Mouse (Mus musculus) heart, adult 2 months (tissue): Measurements from ENCODE around the gene Utp14b. TPM values are rescaled to one million over a fixed set of nuclear protein-coding genes. Genes with fewer than 3 reads are reported as not detected.

Experiments
- DNase-seq, 2 experiments: peaks; one replicate each; pipeline ENCODE4 v3.0.0; 2021
- H3K27ac ChIP-seq: fragments of 200-600 bp; 2 replicates; pipeline ENCODE4 v1.8.1; 2022
- H3K27me3 ChIP-seq: fragments of 200-500 bp; 2 replicates; pipeline ENCODE4 v1.6.1; 2012; ENCODE audit warnings: mild to moderate bottlenecking, low read length, inconsistent platforms, mixed read lengths; ENCODE audit not compliant: control insufficient read depth, insufficient read depth
- H3K36me3 ChIP-seq: fragments of 200-500 bp; 2 replicates; pipeline ENCODE4 v1.6.1; 2012; ENCODE audit warnings: low read length, inconsistent platforms; ENCODE audit not compliant: control insufficient read depth, insufficient read depth
- H3K4me1 ChIP-seq: fragments of 200-500 bp; 2 replicates; pipeline ENCODE4 v1.6.1; 2011; ENCODE audit warnings: low read length; ENCODE audit not compliant: control insufficient read depth, insufficient read depth
- H3K4me3 ChIP-seq: fragments of 200-600 bp; 2 replicates; pipeline ENCODE4 v1.8.1; 2022
- H3K79me2 ChIP-seq: fragments of 200-500 bp; replicated peaks from 2 replicates; pipeline ENCODE4 v1.6.1; 2012; ENCODE audit warnings: mild to moderate bottlenecking, inconsistent platforms, low read length, moderate library complexity, mixed read lengths; ENCODE audit not compliant: control insufficient read depth, insufficient read depth
- H3K9ac ChIP-seq: fragments of 200-500 bp; 2 replicates; pipeline ENCODE4 v1.6.1; 2012; ENCODE audit warnings: low read depth, mild to moderate bottlenecking, control low read depth, inconsistent platforms, low read length, mixed read lengths
- CTCF ChIP-seq: fragments of 200-600 bp; IDR thresholded peaks from 2 replicates; pipeline ENCODE4 v1.8.1; 2022; ENCODE audit warnings: antibody characterized with exemption, mild to moderate bottlenecking, moderate library complexity
- EP300 ChIP-seq: fragments of 200-500 bp; IDR thresholded peaks from 2 replicates; pipeline ENCODE4 v1.6.1; 2011; ENCODE audit warnings: low read depth, low read length, control low read depth; ENCODE audit not compliant: insufficient read depth
- POLR2A ChIP-seq: fragments of 200-500 bp; IDR thresholded peaks from 2 replicates; pipeline ENCODE4 v1.6.1; 2011; ENCODE audit warnings: mild to moderate bottlenecking, low read depth, low read length, control low read depth; ENCODE audit not compliant: insufficient read depth
- WGBS: fragments of 180-500 bp; shearing (Covaris S2); methylation state at CpG from one replicate; pipeline ENCODE4 v1.1.7; 2018; 5-methylcytosine and 5-hydroxymethylcytosine counted together
- intact Hi-C: fragments of 180-260 bp; cut with DNase I; formaldehyde crosslinking; loops from one replicate; pipeline ENCODE4 v1.15.1; 2025
- polyA plus RNA-seq: library from polyadenylated mRNA; depleted of rRNA; stranded (reverse); fragments of >200 nt; gene quantifications from 2 replicates; pipeline ENCODE4 v1.2.3, GENCODE M21; 2012
- total RNA-seq, 2 experiments: library from RNA; stranded (reverse); gene quantifications; 2 replicates each; pipeline ENCODE4 v1.2.3; 2021

The Utp14b gene
- total and polyA plus RNA-seq, 3 experiments, result 0.23 to 1.1 (median 0.97) TPM

DNA sequence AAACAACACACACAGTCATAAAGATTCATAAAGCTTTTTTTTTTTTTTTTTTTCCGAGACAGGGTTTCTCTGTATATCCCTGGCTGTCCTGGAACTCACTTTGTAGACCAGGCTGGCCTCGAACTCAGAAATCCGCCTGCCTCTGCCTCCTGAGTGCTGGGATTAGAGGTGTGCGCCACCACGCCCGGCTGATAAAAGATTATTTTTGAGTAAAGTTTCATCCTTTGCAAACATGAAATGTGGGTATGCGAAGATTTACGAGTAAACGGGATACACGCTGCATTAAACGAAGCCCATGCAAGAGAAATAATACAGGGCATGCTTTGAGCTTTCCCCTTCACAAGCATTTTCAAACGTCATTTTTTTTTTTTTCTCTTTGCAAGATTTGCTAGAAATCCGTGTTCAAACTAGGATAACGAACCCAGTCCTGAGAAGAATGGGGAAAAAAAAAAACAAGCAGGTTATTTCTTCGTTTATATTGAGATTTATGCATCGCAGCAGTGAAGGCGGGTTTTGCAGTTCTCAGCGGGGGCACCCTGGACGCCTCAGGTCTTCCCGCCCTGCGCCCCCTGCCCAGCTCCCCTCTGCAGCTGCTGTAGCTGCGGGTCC lies 713 bp upstream of the Utp14b start:
- intact Hi-C loops, result loop anchor here (2.0 kb wide), 1 partner anchor 120 kb away; no protein-coding TSS in a partner anchor

GRCm38 (mm10) chr1:78658441-78659269 lies 817 bp downstream of the Utp14b start:
- no peaks in the 10 kb centered on the region for H3K27me3 ChIP-seq
- 13% methylated on average over 20 of the region's 20 CpGs for WGBS
- TF ChIP-seq EP300 (no peak), CTCF (no peak), POLR2A (no peak)

More for the DNA sequence above, 713 bp upstream of the Utp14b start:
- TF ChIP-seq CTCF (no peak), EP300 (no peak), POLR2A (no peak)
- peaks cover 6% of the 10 kb centered on the region for H3K4me1 ChIP-seq
- H3K27me3 ChIP-seq, result no peaks in the 10 kb centered on the region
- H3K79me2 ChIP-seq, result no peaks in the 10 kb centered on the region
- H3K9ac ChIP-seq, result peak overlapping the region; percentile 71
- peak overlapping the region; percentile 97 for H3K4me3 ChIP-seq
- 35% methylated on average over 21 of the region's 22 CpGs for WGBS
- H3K27ac ChIP-seq, result no peak overlapping the region
- no peak for DNase-seq
- no peaks in the 10 kb centered on the region for H3K36me3 ChIP-seq

DNA sequence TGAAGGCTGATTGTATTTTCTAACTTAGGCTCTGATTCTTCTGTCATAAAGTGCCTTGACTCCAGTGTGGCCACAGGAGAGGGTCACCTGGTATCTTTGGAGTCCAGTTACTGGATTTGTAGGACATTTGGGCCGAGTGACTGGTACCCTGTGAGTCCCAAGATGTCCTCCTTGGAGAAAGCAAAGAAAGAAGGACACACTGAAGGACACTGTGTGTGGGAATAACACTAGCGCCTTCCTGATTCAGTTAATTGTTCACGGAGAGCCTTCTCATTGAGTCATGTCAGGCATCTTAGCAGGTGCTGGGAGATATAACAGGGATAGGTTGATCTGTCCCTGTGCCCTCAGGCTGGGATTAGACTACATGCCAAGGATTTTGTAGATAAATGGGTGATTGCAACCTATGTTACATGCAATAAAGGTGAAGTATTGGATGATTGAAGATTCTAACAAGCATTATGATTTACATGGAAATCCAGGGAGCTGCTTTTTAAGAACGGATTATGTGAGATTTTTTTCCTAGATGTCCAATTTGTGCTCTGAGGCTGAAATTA lies 1.5 kb downstream of the Utp14b start:
- Histone ChIP-seq H3K36me3 (no peaks in the 10 kb centered on the region), H3K9ac (no peak overlapping the region), H3K27ac (no peak overlapping the region), H3K4me1 (peaks cover 6% of the 10 kb centered on the region), H3K4me3 (no peak overlapping the region), H3K79me2 (no peaks in the 10 kb centered on the region), H3K27me3 (no peaks in the 10 kb centered on the region)
- WGBS, result 73% methylated on average over 4 of the region's 4 CpGs
- intact Hi-C loops, result no loop called here
- TF ChIP-seq EP300 (no peak), CTCF (no peak), POLR2A (no peak)
- no peak for DNase-seq

More at GRCm38 (mm10) chr1:78658441-78659269, 817 bp downstream of the Utp14b start:
- Histone ChIP-seq H3K4me1 (peaks cover 6% of the 10 kb centered on the region), H3K4me3 (peak overlapping the region; percentile 97), H3K9ac (peak overlapping the region; percentile 96), H3K79me2 (no peaks in the 10 kb centered on the region), H3K27ac (peak overlapping the region; percentile 78), H3K36me3 (no peaks in the 10 kb centered on the region)
- intact Hi-C loops, result no loop called here
- peak; percentile 10 to 33 for DNase-seq

DNA sequence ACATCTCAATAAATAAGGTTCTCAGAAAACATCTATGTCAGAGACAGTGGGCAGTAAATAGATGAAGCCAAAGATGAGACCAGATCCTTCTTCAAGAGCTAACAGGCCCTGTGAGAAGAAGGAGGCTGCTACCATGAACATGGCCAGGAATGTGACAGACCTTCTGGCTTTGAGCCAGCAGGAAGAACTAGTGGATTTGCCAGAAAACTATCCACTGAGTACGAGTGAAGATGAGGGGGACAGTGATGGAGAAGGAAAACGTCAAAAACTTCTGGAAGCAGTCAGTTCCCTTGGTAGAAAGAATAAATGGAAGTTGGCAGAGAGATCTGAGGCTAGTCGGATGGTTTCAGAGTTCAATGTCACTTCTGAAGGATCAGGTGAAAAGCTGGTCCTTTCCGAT lies 6.5 kb downstream of the Utp14b start:
- Histone ChIP-seq H3K27me3 (no peaks in the 10 kb centered on the region), H3K36me3 (no peaks in the 10 kb centered on the region), H3K9ac (no peak overlapping the region), H3K4me3 (no peak overlapping the region), H3K27ac (no peak overlapping the region), H3K4me1 (no peaks in the 10 kb centered on the region; the same call in 1 of the 2 replicates), H3K79me2 (no peaks in the 10 kb centered on the region)
- intact Hi-C loops, result no loop called here
- 69% methylated on average over 4 of the region's 4 CpGs for WGBS
- no peak for DNase-seq
- no peak for TF ChIP-seq POLR2A
- no peak for TF ChIP-seq CTCF
- TF ChIP-seq EP300, result no peak

DNA sequence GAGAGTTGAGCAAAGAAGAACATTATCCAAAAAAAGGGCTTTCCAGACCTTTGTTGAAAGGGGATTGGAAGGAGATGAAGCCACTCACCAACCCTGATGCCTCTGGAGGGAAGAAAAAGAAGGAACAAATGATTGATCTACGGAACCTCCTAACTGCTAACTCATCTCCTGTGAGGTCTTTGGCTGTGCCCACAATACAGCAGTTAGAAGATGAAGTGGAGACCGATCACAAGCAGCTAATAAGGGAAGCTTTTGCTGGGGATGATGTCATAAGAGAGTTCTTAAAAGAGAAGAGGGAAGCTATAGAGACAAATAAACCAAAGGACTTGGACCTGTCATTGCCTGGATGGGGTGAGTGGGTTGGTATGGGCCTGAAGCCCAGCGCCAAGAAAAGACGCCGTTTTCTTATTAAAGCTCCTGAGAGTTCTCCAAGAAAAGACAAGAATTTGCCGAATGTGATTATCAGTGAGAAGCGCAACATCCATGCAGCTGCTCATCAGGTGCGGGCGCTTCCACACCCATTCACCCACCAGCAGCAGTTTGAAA lies 8.2 kb downstream of the Utp14b start:
- TF ChIP-seq POLR2A, result no peak
- TF ChIP-seq CTCF, result no peak
- no peak for TF ChIP-seq EP300
- H3K27me3 ChIP-seq, result no peaks in the 10 kb centered on the region
- H3K27ac ChIP-seq, result no peak overlapping the region
- H3K9ac ChIP-seq, result no peak overlapping the region
- no peak overlapping the region for H3K4me3 ChIP-seq
- no peak for DNase-seq
- no peaks in the 10 kb centered on the region for H3K79me2 ChIP-seq
- 92% methylated on average over 9 of the region's 9 CpGs for WGBS
- intact Hi-C loops, result no loop called here
- no peaks in the 10 kb centered on the region for H3K4me1 ChIP-seq
- H3K36me3 ChIP-seq, result no peaks in the 10 kb centered on the region

GRCm38 (mm10) chr1:78666585-78666984 lies 8.7 kb downstream of the Utp14b start:
- no peak overlapping the region for H3K27ac ChIP-seq

More at GRCm38 (mm10) chr1:78666585-78666984, 8.7 kb downstream of the Utp14b start:
- H3K9ac ChIP-seq, result no peak overlapping the region
- no peaks in the 10 kb centered on the region for H3K36me3 ChIP-seq
- no peaks in the 10 kb centered on the region for H3K79me2 ChIP-seq
- H3K27me3 ChIP-seq, result no peaks in the 10 kb centered on the region
- no peaks in the 10 kb centered on the region for H3K4me1 ChIP-seq
- TF ChIP-seq POLR2A (no peak), EP300 (no peak), CTCF (no peak)
- intact Hi-C loops, result no loop called here
- H3K4me3 ChIP-seq, result no peak overlapping the region
- 83% methylated on average over 1 of the region's 1 CpGs for WGBS
- no peak for DNase-seq
